Mouse (Mus musculus) G1E-ER4 (cell line): ENCODE results near the gene Zfp277. TPM values are rescaled to one million over a fixed set of nuclear protein-coding genes. Genes with fewer than 3 reads are reported as not detected.

ENCODE experiments used
- GATA1 ChIP-seq: IDR thresholded peaks from one replicate; pipeline ENCODE4 v1.8.0; 2012; ENCODE audit warnings: low read length, inconsistent platforms
- polyA plus RNA-seq: library from polyadenylated mRNA; stranded (reverse); fragments of >175 nt; gene quantifications from 2 replicates; pipeline ENCODE4 v1.2.3, GENCODE M21; 2012

Zfp277 gene
- polyA plus RNA-seq, 1 experiment, result 5.6 TPM

GRCm38 (mm10) chr12:40456517-40456916, 10.8 kb upstream of the Zfp277 start:
- no peak for TF ChIP-seq GATA1

DNA sequence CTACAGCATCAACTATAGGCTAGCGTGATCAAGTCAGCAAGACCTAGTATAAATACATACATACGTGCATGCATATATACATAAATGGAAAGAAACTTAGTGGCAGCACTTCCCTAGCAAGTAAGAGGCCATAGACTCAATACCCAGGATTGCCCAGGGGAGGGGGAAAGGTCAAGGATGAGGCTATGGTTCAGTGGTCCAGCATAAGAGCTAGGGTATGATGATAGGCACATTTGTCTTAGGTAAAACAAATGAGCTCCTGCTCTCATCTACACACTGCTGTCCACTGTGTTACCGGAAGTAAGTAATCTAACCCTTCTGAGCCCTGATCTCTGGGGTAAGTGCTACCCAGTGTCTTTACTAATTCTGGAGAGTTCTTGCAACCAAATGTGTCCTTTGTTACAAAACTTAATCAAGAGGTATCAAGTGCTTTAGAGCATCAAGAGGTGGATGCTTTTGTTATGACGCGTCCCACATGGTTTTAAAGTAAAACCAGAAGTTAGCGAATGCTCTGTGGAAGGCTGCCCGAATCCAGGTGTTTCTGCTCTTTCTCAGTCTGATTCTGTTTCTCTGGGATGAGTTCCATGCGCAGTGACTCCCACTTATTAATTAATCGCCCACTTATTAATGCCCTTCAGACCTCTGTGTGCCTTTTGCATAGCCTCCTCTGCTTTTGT, 3.6 kb upstream of the Zfp277 start:
- TF ChIP-seq GATA1, result no peak

DNA sequence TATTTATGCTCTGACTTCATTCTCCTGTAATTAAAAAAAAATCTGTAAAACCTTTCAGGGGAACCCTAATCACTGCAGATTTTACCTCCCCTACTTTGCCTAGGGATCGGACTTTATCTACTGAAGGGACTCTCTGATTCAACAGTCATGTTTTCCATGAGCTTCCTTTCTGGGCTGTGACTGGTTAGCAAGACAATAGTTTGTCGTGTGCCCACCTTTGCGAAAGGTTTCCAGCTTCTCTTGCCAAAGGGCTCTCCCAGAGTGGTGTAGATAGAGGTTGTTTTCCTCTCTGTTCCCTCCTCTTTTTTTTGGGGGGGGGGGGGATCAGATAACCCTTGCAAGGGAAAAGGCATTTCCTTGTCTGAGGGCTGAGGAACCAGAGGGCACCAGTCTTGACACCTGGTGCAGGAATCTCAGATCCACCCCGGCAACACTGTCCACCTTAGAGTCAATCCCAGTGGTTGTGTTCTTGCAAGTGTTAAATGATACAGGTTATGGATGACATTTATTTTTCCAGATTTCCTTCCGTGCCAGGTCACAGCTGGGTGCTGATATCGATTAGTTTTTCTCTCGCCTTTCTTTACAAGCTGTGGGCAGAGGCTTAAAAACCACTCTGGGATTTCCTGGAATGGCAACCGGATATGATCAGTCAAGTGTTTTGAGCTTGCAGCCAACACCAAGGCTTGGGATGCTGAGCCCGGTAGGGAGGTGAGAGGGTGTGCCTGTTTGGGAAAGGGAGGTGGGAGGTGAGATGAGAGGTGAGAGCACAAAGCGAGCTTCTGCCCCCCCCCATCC, 2.1 kb upstream of the Zfp277 start:
- no peak for TF ChIP-seq GATA1

DNA sequence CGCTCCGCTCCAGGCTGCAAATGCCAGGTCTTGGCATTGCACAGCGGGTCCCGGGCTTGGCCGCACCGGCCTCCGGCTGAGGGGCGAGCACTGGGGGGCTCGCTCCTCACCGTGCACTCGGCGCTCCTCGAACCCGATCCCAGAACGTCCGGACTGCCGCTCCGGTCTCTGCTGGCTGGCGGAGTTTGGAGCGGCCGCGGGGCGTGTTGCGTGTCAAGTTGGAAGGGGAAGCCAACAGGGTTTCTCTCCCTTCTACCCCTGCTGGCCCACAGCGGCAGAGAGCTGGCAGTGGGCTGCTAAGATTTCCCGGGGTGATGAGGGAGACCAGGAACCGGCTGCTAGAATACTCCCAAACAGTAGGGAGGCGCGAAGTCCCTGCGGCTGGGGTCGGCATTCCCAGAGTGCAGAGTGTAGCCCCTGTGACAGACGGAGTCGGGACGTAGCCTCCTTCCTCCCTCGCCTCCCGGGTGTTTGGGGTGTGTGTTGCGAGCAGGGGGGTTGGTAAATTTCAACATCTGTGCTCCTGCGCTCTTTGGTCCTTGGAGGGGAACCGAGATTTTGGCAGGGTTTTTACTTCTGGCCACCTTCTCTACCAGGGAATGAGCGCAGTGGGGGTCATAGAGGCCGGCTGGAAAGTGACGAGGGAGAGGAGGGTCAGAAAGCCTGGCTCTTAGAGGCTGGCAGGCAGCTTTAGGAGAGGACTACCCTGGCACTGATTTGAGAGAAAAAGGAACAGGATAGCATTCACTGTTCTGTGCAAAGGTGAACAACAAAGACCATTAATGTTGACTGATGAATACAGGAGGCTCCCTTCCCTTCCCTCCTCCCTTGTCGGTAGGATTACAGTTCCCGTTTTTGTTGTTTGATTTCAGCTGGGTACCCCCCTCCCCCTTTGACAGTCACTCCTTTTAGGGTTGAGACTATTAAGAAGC, 1.0 kb upstream of the Zfp277 start:
- TF ChIP-seq GATA1, result no peak

DNA sequence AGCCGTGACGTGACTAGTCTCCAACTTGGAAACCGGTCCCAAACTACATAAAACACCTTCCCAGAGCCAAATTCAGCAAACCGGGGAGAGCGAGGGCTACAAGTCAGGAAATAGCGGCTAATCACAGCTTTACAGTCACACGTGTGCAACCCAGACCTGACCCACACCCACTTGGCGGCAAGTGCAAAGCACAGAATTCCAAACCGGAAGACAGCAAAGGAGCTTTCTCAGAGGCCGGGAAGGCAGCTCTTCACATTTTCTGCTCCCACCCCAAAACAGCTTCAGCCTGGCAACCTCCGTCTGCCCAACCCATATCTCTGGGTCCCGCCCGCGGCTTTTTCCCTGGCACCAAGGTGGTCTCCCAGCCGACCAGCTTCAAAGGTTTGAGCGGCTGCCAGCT, 496 bp downstream of the Zfp277 start:
- TF ChIP-seq GATA1, result no peak

GRCm38 (mm10) chr12:40438049-40438448, 7.7 kb downstream of the Zfp277 start:
- no peak for TF ChIP-seq GATA1

GRCm38 (mm10) chr12:40434101-40434500, 11.6 kb downstream of the Zfp277 start:
- no peak for TF ChIP-seq GATA1

GRCm38 (mm10) chr12:40431075-40431474, 14.6 kb downstream of the Zfp277 start:
- TF ChIP-seq GATA1, result no peak

- no peak for TF ChIP-seq GATA1
Observed at GRCm38 (mm10) chr12:40429976-40430375, 15.7 kb downstream of the Zfp277 start.

GRCm38 (mm10) chr12:40427606-40428005, 18.1 kb downstream of the Zfp277 start:
- TF ChIP-seq GATA1, result no peak

GRCm38 (mm10) chr12:40424991-40425390, 20.7 kb downstream of the Zfp277 start:
- no peak for TF ChIP-seq GATA1

GRCm38 (mm10) chr12:40417257-40417656, 28.4 kb downstream of the Zfp277 start:
- TF ChIP-seq GATA1, result no peak

GRCm38 (mm10) chr12:40415312-40415925, 30.3 kb downstream of the Zfp277 start:
- no peak for TF ChIP-seq GATA1

GRCm38 (mm10) chr12:40414682-40415311, 30.9 kb downstream of the Zfp277 start:
- TF ChIP-seq GATA1, result no peak

- TF ChIP-seq GATA1, result no peak
Observed at GRCm38 (mm10) chr12:40399812-40400211, 45.9 kb downstream of the Zfp277 start.
